Mouse (Mus musculus): ENCODE measurements around the gene Rassf7.

- no peak for TF ChIP-seq CTCF (IDR thresholded peaks at IDR 0.05; ENCODE audit: low read depth, low read length)
- TF ChIP-seq POLR2A (IDR thresholded peaks at IDR 0.05; ENCODE audit: extremely low read depth, insufficient read depth, low read length): no peak
Observed at GRCm38 (mm10) chr7:141264041-141264700, 48.5 kb downstream of the Rassf7 start.

All from liver, adult 2 months (tissue).